Mouse (Mus musculus) CD8-positive naive resting alpha-beta T cell, adult 57 days (primary cell): ENCODE results near the gene 9230104L09Rik. TPM values are rescaled to one million over a fixed set of nuclear protein-coding genes. Genes with fewer than 3 reads are reported as not detected.

Source experiments
- total RNA-seq: library from RNA; stranded (reverse); gene quantifications from one replicate; pipeline ENCODE4 v1.2.4, GENCODE M21; 2023

9230104L09Rik gene
- not detected for total RNA-seq

DNA sequence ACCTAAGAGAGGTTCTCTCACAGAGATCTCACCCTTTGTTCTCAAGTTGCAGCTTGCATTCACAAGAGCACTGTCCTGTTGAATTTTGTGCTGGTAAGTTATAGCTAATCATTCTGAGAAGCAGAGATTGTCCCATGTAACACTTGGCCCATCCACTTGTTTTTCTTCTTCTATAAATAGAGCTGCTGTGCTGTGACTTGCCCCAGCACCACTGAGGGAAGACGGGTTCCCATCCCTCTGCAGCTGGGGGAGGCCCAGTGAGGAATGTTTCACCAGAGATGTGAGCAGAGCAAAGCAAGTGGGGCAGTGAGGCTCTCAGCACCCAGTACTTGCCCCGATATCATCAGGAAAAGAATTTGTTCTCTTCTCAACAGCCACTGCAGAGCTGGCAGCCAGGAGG, at the start of gene 9230104L09Rik:
TSS of gene 9230104L09Rik (minus strand) at position 73 of the 400 bp plus-strand sequence.

DNA sequence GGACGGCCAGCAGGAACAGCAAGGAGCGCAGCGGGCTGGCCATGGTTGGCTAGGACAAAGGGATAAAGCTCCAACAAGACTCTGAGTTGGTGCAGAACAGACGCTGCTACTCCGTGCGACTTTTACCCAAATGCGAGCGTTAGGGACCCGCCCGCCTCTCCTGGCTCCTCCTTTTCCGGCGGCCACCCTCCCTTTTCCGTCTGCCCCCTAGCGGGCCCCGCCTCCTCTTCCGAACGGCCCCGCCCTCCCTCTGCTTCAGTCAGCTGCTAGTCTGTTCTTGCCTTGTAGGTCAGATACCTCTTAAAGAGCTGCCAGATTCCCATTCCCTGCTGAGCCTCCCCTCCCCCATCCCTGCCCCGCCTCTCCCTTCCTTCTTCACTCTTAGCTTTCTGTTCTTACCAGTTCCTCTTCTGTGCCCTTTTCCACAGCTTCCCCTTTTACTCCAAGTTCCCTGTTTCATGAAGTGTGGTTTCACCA, 10.5 kb upstream of the 9230104L09Rik start, which contains the start of gene Cst3:
TSS of gene Cst3 (minus strand) at position 358 of the 477 bp plus-strand sequence.

DNA sequence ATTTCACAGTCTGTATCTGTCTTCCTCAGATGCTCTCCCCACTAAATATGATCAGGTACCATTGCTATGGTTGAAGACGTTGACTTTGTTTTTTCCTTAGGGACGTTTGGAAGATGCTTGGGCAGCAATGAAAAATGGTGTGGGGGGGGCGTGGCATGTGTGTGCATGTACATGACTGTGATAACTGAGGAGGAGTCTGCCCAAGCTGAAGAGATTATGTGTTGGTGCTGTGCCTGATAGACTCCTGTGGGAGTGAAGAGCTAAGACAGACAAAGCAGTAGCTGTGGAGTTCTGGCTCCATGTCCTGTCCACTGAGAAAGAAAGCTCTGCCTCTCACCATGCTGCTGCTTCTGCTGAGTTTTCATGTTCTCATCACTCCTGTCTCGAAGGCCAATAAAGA, 29.9 kb downstream of the 9230104L09Rik start, which contains the start of gene Cst9:
TSS of gene Cst9 (plus strand) at position 236 of the 400 bp plus-strand sequence.

DNA sequence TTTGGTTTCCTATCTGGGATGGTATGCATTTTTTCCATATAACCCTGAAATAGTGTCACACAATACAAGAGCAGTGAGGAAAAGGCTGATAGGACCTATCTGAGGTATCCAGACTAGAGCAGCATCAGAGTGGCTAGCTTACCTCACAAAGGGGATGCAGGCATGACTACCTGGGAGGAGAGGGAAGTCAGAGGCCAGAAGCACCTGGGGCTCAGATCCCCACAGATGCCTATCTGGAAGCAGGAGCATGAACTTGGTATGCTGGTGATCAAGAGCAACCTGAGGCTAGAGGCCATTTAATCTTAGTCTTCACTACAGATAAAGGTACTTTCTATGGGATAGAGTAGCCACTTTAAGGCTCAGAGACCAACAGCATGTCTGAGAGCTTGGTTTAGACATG, 44.9 kb downstream of the 9230104L09Rik start, which contains the start of gene Cst13:
TSS of gene Cst13 (plus strand) at position 173 of the 400 bp plus-strand sequence.

DNA sequence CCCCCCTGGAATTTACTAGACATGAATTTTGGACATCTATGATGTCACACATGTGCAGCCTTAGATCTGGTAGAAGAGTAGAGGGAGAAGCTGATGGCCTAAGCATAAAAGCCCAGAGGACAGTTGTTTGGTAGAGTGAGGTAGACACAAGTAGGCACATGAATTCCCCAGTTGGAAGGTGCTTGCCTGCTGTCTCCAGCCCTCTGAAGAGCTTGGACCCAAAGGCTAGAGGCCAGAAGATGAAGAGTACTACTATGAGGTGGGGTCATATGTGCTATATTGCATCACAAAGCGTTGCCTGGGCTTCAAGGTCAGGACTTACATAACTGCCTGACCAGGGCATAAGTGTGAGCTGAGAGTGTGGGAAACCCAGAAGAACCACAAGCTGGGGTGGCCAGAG, 66.4 kb downstream of the 9230104L09Rik start, which contains the start of gene Cst8:
TSS of gene Cst8 (plus strand) at position 301 of the 400 bp plus-strand sequence.

Other genes with a start within 250 kb of the 9230104L09Rik start
- 16.1 TPM for gene Nxt1, start 192.4 kb downstream of the 9230104L09Rik start, total RNA-seq
- 8.1 TPM for gene Gzf1, start 184.0 kb downstream of the 9230104L09Rik start, total RNA-seq
- 1.0 TPM for gene Napb, start 132.6 kb downstream of the 9230104L09Rik start, total RNA-seq
- gene Cstl1, start 114.7 kb downstream of the 9230104L09Rik start, total RNA-seq, result not detected
- not detected for gene Cst11, start 93.5 kb downstream of the 9230104L09Rik start, total RNA-seq
- gene 8030411F24Rik, start 83.0 kb downstream of the 9230104L09Rik start, total RNA-seq, result not detected
- gene Cst12, start 75.7 kb downstream of the 9230104L09Rik start, total RNA-seq, result not detected
- gene Cst8, start 66.3 kb downstream of the 9230104L09Rik start, total RNA-seq, result not detected
- gene Cst13, start 45.0 kb downstream of the 9230104L09Rik start, total RNA-seq, result not detected
- gene Cst9, start 29.9 kb downstream of the 9230104L09Rik start, total RNA-seq, result not detected
- 80.1 TPM for gene Cst3, start 10.7 kb upstream of the 9230104L09Rik start, total RNA-seq
- gene Gm1330, start 138.2 kb upstream of the 9230104L09Rik start, total RNA-seq, result not detected
- gene Gm10750, start 152.2 kb upstream of the 9230104L09Rik start, total RNA-seq, result not detected